Mouse (Mus musculus): ENCODE results near the gene Crym. TPM values are rescaled to one million over a fixed set of nuclear protein-coding genes. Genes with fewer than 3 reads are reported as not detected.

The Crym gene
- polyA plus RNA-seq (2016; fragmentation: Nextera tagmentation; extraction: Ambion mirVana): 77.7 and 109 TPM in 2 replicates

GRCm38 (mm10) chr7:120201771-120202170, at the start of gene Crym:
Gene Crym (minus strand): TSS chr7:120202111.
- Histone ChIP-seq H3K36me3 (no peaks in the 10 kb centered on the region), H3K4me3 (peak within 1 kb of the TSS; percentile 39), H3K9ac (peak within 1 kb of the TSS; percentile 45), H3K27ac (0 out of 2 replicates have a peak within 1 kb of the TSS, but pooled peaks have one; percentile 25), H3K4me1 (peaks cover 9% of the 10 kb centered on the region; the same call in 1 of the 2 replicates), H3K9me3 (no peaks in the 10 kb centered on the region), H3K27me3 (0 out of 2 replicates have a peak, but pooled peaks cover 10% of the 10 kb centered on the region), H3K4me2 (replicated peaks) (peak within 1 kb of the TSS; percentile 63)
- ATAC-seq (ENCODE audit: insufficient number of reproducible peaks, insufficient read depth, low FRiP score, low TSS enrichment): no peak
- 1% methylated on average over 26 of the region's 26 CpGs for WGBS

GRCm38 (mm10) chr7:120241092-120241491, 39.2 kb upstream of the Crym start:
- H3K27ac ChIP-seq: no peak overlapping the region
- H3K27me3 ChIP-seq: no peaks in the 10 kb centered on the region
- no peak for ATAC-seq (ENCODE audit: insufficient number of reproducible peaks, insufficient read depth, low FRiP score, low TSS enrichment)
- H3K9ac ChIP-seq: no peak overlapping the region
- H3K4me3 ChIP-seq: no peak overlapping the region
- H3K4me2 ChIP-seq (replicated peaks): no peak overlapping the region
- no peaks in the 10 kb centered on the region for H3K4me1 ChIP-seq
- H3K36me3 ChIP-seq: no peaks in the 10 kb centered on the region
- no peaks in the 10 kb centered on the region for H3K9me3 ChIP-seq

GRCm38 (mm10) chr7:120228541-120228940, 26.6 kb upstream of the Crym start:
- ATAC-seq (ENCODE audit: insufficient number of reproducible peaks, insufficient read depth, low FRiP score, low TSS enrichment): no peak
- no peaks in the 10 kb centered on the region for H3K36me3 ChIP-seq

GRCm38 (mm10) chr7:120205989-120206388, 4.1 kb upstream of the Crym start:
- H3K9ac ChIP-seq: no peak overlapping the region
- ATAC-seq (ENCODE audit: insufficient number of reproducible peaks, insufficient read depth, low FRiP score, low TSS enrichment): no peak
- no peak overlapping the region for H3K4me3 ChIP-seq
- H3K27ac ChIP-seq: no peak overlapping the region
- no peaks in the 10 kb centered on the region for H3K9me3 ChIP-seq
- peaks cover 9% of the 10 kb centered on the region; the same call in 1 of the 2 replicates for H3K4me1 ChIP-seq
- H3K4me2 ChIP-seq (replicated peaks): no peak overlapping the region
- H3K36me3 ChIP-seq: no peaks in the 10 kb centered on the region
- 0 out of 2 replicates have a peak, but pooled peaks cover 4% of the 10 kb centered on the region for H3K27me3 ChIP-seq
- WGBS: 66% methylated on average over 9 of the region's 9 CpGs

More at GRCm38 (mm10) chr7:120228541-120228940, 26.6 kb upstream of the Crym start:
- H3K27ac ChIP-seq: no peak overlapping the region
- no peaks in the 10 kb centered on the region for H3K4me1 ChIP-seq
- H3K4me3 ChIP-seq: no peak overlapping the region
- H3K4me2 ChIP-seq (replicated peaks): no peak overlapping the region
- no peaks in the 10 kb centered on the region for H3K9me3 ChIP-seq
- no peak overlapping the region for H3K9ac ChIP-seq
- H3K27me3 ChIP-seq: no peaks in the 10 kb centered on the region

GRCm38 (mm10) chr7:120203789-120204188, 1.9 kb upstream of the Crym start, which contains the start of gene Abca14:
Gene Abca14 (plus strand): TSS chr7:120203961.
- H3K27me3 ChIP-seq: 0 out of 2 replicates have a peak, but pooled peaks cover 10% of the 10 kb centered on the region
- no peaks in the 10 kb centered on the region for H3K36me3 ChIP-seq
- H3K9ac ChIP-seq: no peak within 1 kb of the TSS
- no peak within 1 kb of the TSS for H3K27ac ChIP-seq
- no peak within 1 kb of the TSS for H3K4me3 ChIP-seq
- peaks cover 9% of the 10 kb centered on the region; the same call in 1 of the 2 replicates for H3K4me1 ChIP-seq
- H3K9me3 ChIP-seq: no peaks in the 10 kb centered on the region
- whole genome bisulfite sequencing: 4% methylated on average over 26 of the region's 26 CpGs
- ATAC-seq (ENCODE audit: insufficient number of reproducible peaks, insufficient read depth, low FRiP score, low TSS enrichment): peak; percentile 73
- peak within 1 kb of the TSS; percentile 26; the same call in 1 of the 2 replicates for H3K4me2 ChIP-seq (replicated peaks)

GRCm38 (mm10) chr7:120201231-120201744, 623 bp downstream of the Crym start:
- no peak for ATAC-seq (ENCODE audit: insufficient number of reproducible peaks, insufficient read depth, low FRiP score, low TSS enrichment)
- H3K27ac ChIP-seq: 0 out of 2 replicates have a peak overlapping the region, but pooled peaks have one; percentile 25
- no peaks in the 10 kb centered on the region for H3K36me3 ChIP-seq
- peaks cover 9% of the 10 kb centered on the region; the same call in 1 of the 2 replicates for H3K4me1 ChIP-seq
- H3K9ac ChIP-seq: peak overlapping the region; percentile 45
- peak overlapping the region; percentile 63 for H3K4me2 ChIP-seq (replicated peaks)
- H3K27me3 ChIP-seq: 0 out of 2 replicates have a peak, but pooled peaks cover 10% of the 10 kb centered on the region
- H3K4me3 ChIP-seq: peak overlapping the region; percentile 39
- 1% methylated on average over 14 of the region's 14 CpGs for WGBS
- H3K9me3 ChIP-seq: no peaks in the 10 kb centered on the region

GRCm38 (mm10) chr7:120195207-120195606, 6.7 kb downstream of the Crym start:
- Histone ChIP-seq H3K9me3 (no peaks in the 10 kb centered on the region), H3K9ac (no peak overlapping the region), H3K27me3 (no peaks in the 10 kb centered on the region), H3K4me1 (peaks cover 9% of the 10 kb centered on the region), H3K36me3 (no peaks in the 10 kb centered on the region), H3K27ac (no peak overlapping the region), H3K4me2 (replicated peaks) (no peak overlapping the region), H3K4me3 (no peak overlapping the region)
- ATAC-seq (ENCODE audit: insufficient number of reproducible peaks, insufficient read depth, low FRiP score, low TSS enrichment): no peak
- WGBS: 72% methylated on average over 4 of the region's 4 CpGs

GRCm38 (mm10) chr7:120192816-120193215, 9.1 kb downstream of the Crym start:
- H3K27me3 ChIP-seq: no peaks in the 10 kb centered on the region
- no peaks in the 10 kb centered on the region for H3K9me3 ChIP-seq
- H3K4me3 ChIP-seq: no peak overlapping the region
- 78% methylated on average over 6 of the region's 6 CpGs for WGBS
- no peak for ATAC-seq (ENCODE audit: insufficient number of reproducible peaks, insufficient read depth, low FRiP score, low TSS enrichment)
- no peaks in the 10 kb centered on the region for H3K36me3 ChIP-seq
- no peak overlapping the region for H3K27ac ChIP-seq
- H3K9ac ChIP-seq: no peak overlapping the region
- no peak overlapping the region for H3K4me2 ChIP-seq (replicated peaks)
- H3K4me1 ChIP-seq: peaks cover 9% of the 10 kb centered on the region

GRCm38 (mm10) chr7:120192207-120192606, 9.7 kb downstream of the Crym start:
- no peak for ATAC-seq (ENCODE audit: insufficient number of reproducible peaks, insufficient read depth, low FRiP score, low TSS enrichment)
- Histone ChIP-seq H3K4me1 (peaks cover 9% of the 10 kb centered on the region), H3K27me3 (no peaks in the 10 kb centered on the region), H3K9me3 (no peaks in the 10 kb centered on the region), H3K36me3 (no peaks in the 10 kb centered on the region), H3K4me3 (no peak overlapping the region), H3K9ac (no peak overlapping the region), H3K27ac (no peak overlapping the region), H3K4me2 (replicated peaks) (no peak overlapping the region)
- 48% methylated on average over 3 of the region's 3 CpGs for WGBS

- WGBS: 34% methylated on average over 8 of the region's 8 CpGs
- ATAC-seq (ENCODE audit: insufficient number of reproducible peaks, insufficient read depth, low FRiP score, low TSS enrichment): no peak
- no peaks in the 10 kb centered on the region for H3K9me3 ChIP-seq
- no peaks in the 10 kb centered on the region for H3K36me3 ChIP-seq
- H3K4me1 ChIP-seq: peaks cover 9% of the 10 kb centered on the region
- H3K27me3 ChIP-seq: no peaks in the 10 kb centered on the region
- H3K9ac ChIP-seq: no peak overlapping the region
- H3K4me2 ChIP-seq (replicated peaks): no peak overlapping the region
- H3K27ac ChIP-seq: no peak overlapping the region
- no peak overlapping the region for H3K4me3 ChIP-seq
Measured at GRCm38 (mm10) chr7:120190150-120190665, 11.7 kb downstream of the Crym start.

GRCm38 (mm10) chr7:120189369-120190149, 12.4 kb downstream of the Crym start:
- Histone ChIP-seq H3K9me3 (no peaks in the 10 kb centered on the region), H3K27ac (no peak overlapping the region), H3K4me2 (replicated peaks) (no peak overlapping the region), H3K9ac (no peak overlapping the region), H3K4me1 (peaks cover 9% of the 10 kb centered on the region), H3K27me3 (no peaks in the 10 kb centered on the region), H3K36me3 (no peaks in the 10 kb centered on the region), H3K4me3 (no peak overlapping the region)
- WGBS: 62% methylated on average over 8 of the region's 8 CpGs
- ATAC-seq (ENCODE audit: insufficient number of reproducible peaks, insufficient read depth, low FRiP score, low TSS enrichment): no peak

GRCm38 (mm10) chr7:120188946-120189345, 13.0 kb downstream of the Crym start:
- H3K4me3 ChIP-seq: no peak overlapping the region
- peaks cover 9% of the 10 kb centered on the region for H3K4me1 ChIP-seq
- no peak overlapping the region for H3K27ac ChIP-seq
- H3K36me3 ChIP-seq: no peaks in the 10 kb centered on the region
- H3K27me3 ChIP-seq: no peaks in the 10 kb centered on the region
- ATAC-seq (ENCODE audit: insufficient number of reproducible peaks, insufficient read depth, low FRiP score, low TSS enrichment): no peak
- no peaks in the 10 kb centered on the region for H3K9me3 ChIP-seq
- no peak overlapping the region for H3K4me2 ChIP-seq (replicated peaks)
- WGBS: 94% methylated on average over 5 of the region's 5 CpGs
- H3K9ac ChIP-seq: no peak overlapping the region
